ENCODE assay signal across 29 mouse cellular contexts in the genomic region with DNA sequence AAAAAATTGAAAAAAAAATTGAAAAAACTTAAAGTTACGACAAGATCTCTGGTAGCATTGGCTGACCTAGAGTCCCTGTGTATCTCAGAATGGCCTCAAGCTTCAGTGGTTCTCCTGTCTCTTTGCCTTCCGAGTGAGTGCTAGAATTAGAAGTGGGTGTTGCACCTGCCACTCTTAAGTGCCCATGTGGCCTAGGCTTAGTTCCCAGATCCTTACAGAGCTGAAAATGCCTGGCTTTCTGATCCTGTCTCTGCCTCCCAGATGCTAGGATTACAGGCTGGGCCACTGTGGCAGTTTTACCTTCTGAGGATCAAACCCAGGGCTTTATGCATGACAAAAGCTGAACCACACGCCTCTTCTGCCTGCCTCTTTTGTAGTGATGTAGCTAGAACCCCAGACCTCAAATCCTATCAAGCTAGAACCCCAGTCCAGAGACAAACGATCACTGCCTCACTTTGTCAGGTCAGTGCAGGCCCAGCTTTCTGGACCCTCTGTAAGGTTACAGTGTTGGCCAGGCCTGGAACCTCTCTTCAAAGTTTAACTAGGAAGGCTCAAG. TPM values are rescaled to one million over a fixed set of nuclear protein-coding genes. Genes with fewer than 3 reads are reported as not detected.
DNase-seq lines count a peak whose midpoint lies in the region; ATAC-seq and TF ChIP-seq lines count a peak whose summit lies in the region.
"Had no signal": no experiment of that assay in that cellular context is flagged by ENCODE, and none has a peak within 500 bp of the region (broad histone marks: within the 10 kb centered on the region; RNA-seq: fewer than 3 reads in every experiment).

No protein-coding gene starts in this region.

- WGBS in heart, embryonic 12.5 days = 74% methylated on average over 4 of the region's 4 CpGs
- 81% methylated on average over 4 of the region's 4 CpGs for WGBS in heart, adult 2 months

- intact Hi-C loops in gastrocnemius, adult 2 months (cut with DNase I) = loop anchor here (2.0 kb wide), 1 partner anchor 19 kb away; no protein-coding TSS in a partner anchor
- intact Hi-C loops in heart, adult 2 months (cut with DNase I) = no loop called here

- H3K27ac ChIP-seq in gastrocnemius, adult 2 months = peak overlapping the region; percentile 64
- H3K27ac ChIP-seq in heart, embryonic 12.5 days (ENCODE audit: poor library complexity, severe bottlenecking) = no peak overlapping the region
- no peak overlapping the region for H3K27ac ChIP-seq in heart, adult 2 months
- H3K27ac ChIP-seq in MEL (ENCODE audit: control insufficient read depth, low read depth, low read length) = no peak overlapping the region
- H3K27ac ChIP-seq: embryonic facial prominence, embryonic 13.5 days; embryonic facial prominence, embryonic 15.5 days; forebrain, embryonic 12.5 days had no signal

- TF ChIP-seq RAD21 in MEL (IDR thresholded peaks at IDR 0.05; ENCODE audit: low read depth, low read length) = no peak

- TF ChIP-seq CTCF in gastrocnemius, adult 2 months (IDR thresholded peaks at IDR 0.05) = no peak
- TF ChIP-seq CTCF in heart, adult 2 months (IDR thresholded peaks at IDR 0.05) = no peak
- TF ChIP-seq CTCF in MEL (IDR thresholded peaks at IDR 0.05 in 2 of 3, conservative IDR thresholded peaks at IDR 0.05 in 1 of 3; ENCODE audit: control insufficient read depth in 1 of 3, insufficient read depth in 1 of 3, low read depth in 2 of 3, low read length in 3 of 3, poor library complexity in 1 of 3, severe bottlenecking in 1 of 3) = no peak

- no peak for TF ChIP-seq EP300 in heart, adult 2 months (IDR thresholded peaks at IDR 0.05; ENCODE audit: insufficient read depth, low read depth, low read length)
- no peak for TF ChIP-seq EP300 in MEL (IDR thresholded peaks at IDR 0.05; ENCODE audit: low read depth in 1 of 2, low read length in 2 of 2)

- H3K4me2 ChIP-seq in heart, embryonic 12.5 days = no peak overlapping the region
- H3K4me2 ChIP-seq: embryonic facial prominence, embryonic 13.5 days; embryonic facial prominence, embryonic 15.5 days; forebrain, embryonic 12.5 days had no signal

- H3K36me3 ChIP-seq in heart, embryonic 12.5 days = peaks cover 38% of the 10 kb centered on the region
- no peaks in the 10 kb centered on the region for H3K36me3 ChIP-seq in heart, adult 2 months (ENCODE audit: control insufficient read depth, insufficient read depth, low read length)
- H3K36me3 ChIP-seq in MEL (ENCODE audit: control insufficient read depth in 1 of 2, insufficient read depth in 2 of 2, low read length in 2 of 2) = peaks cover 0 to 7% of the 10 kb centered on the region in 2 experiments; a peak in 2 of 4 replicates

- peak; percentile 6 for DNase-seq in cerebellum, adult 11 months
- DNase-seq in cerebellum, adult 8-10 months = no peak
- DNase-seq in gastrocnemius, adult 2 months = peak; percentile 26
- DNase-seq in gastrocnemius, postnatal 25 days = no peak
- no peak for DNase-seq in heart, adult 2 months
- no peak for DNase-seq in MEL (ENCODE audit: low read depth, low spot score)
- DNase-seq in testis, postnatal 10 days (ENCODE audit: low spot score) = no peak
- DNase-seq: adrenal gland, adult 2 months; adrenal gland, postnatal 10 days; adrenal gland, postnatal 25 days; B cell, adult 2 months; cerebellum, adult 11-12 months; cerebellum, adult 2 months; cerebellum, postnatal 14 days; embryo, embryonic 11 days had no signal

- H3K4me3 ChIP-seq in gastrocnemius, adult 2 months = no peak overlapping the region
- no peak overlapping the region for H3K4me3 ChIP-seq in heart, embryonic 12.5 days
- no peak overlapping the region for H3K4me3 ChIP-seq in heart, adult 2 months
- H3K4me3 ChIP-seq in MEL (ENCODE audit: control insufficient read depth in 1 of 2, insufficient read depth in 1 of 2, low read depth in 2 of 2, low read length in 2 of 2) = no peak overlapping the region
- H3K4me3 ChIP-seq: embryonic facial prominence, embryonic 13.5 days; embryonic facial prominence, embryonic 15.5 days; erythroblast, embryonic 14.5 days; forebrain, embryonic 10.5 days; forebrain, embryonic 12.5 days had no signal

- 0 out of 2 replicates have a peak overlapping the region, but pooled peaks have one; percentile 9 for H3K9ac ChIP-seq in heart, embryonic 12.5 days
- no peak overlapping the region for H3K9ac ChIP-seq in heart, adult 2 months (ENCODE audit: low read depth, low read length)
- H3K9ac ChIP-seq in MEL (ENCODE audit: control insufficient read depth, low read depth, low read length, poor library complexity, severe bottlenecking) = no peak overlapping the region
- H3K9ac ChIP-seq: embryonic facial prominence, embryonic 13.5 days; embryonic facial prominence, embryonic 15.5 days; forebrain, embryonic 12.5 days had no signal

- H3K4me1 ChIP-seq in heart, embryonic 12.5 days (replicated peaks) = peaks cover 36% of the 10 kb centered on the region
- no peaks in the 10 kb centered on the region; the same call in 1 of the 2 replicates for H3K4me1 ChIP-seq in heart, adult 2 months (ENCODE audit: control insufficient read depth, insufficient read depth, low read length)
- H3K4me1 ChIP-seq in MEL (ENCODE audit: control insufficient read depth in 1 of 2, insufficient read depth in 2 of 2, low read length in 2 of 2) = peaks cover 0 to 11% of the 10 kb centered on the region in 2 experiments; a peak in 2 of 4 replicates

- no peaks in the 10 kb centered on the region for H3K79me2 ChIP-seq in heart, adult 2 months (replicated peaks; ENCODE audit: control insufficient read depth, insufficient read depth, low read length)
- no peaks in the 10 kb centered on the region for H3K79me2 ChIP-seq in MEL (ENCODE audit: control insufficient read depth, insufficient read depth, low read length, poor library complexity)

- ATAC-seq in heart, embryonic 12.5 days (ENCODE audit: insufficient number of reproducible peaks, low FRiP score) = no peak
- ATAC-seq: CD4-positive, CD25-positive, alpha-beta regulatory T cell, adult 4 months; forebrain, embryonic 14.5 days; forebrain, embryonic 16.5 days had no signal

- H3K27me3 ChIP-seq in heart, embryonic 12.5 days (replicated peaks) = no peaks in the 10 kb centered on the region
- H3K27me3 ChIP-seq in heart, adult 2 months (ENCODE audit: control insufficient read depth, insufficient read depth, low read length) = no peaks in the 10 kb centered on the region
- no peaks in the 10 kb centered on the region for H3K27me3 ChIP-seq in MEL (ENCODE audit: control insufficient read depth in 1 of 2, insufficient read depth in 2 of 2, low read length in 2 of 2)
- H3K27me3 ChIP-seq: CH12.LX; embryonic facial prominence, embryonic 13.5 days; embryonic facial prominence, embryonic 15.5 days; forebrain, embryonic 12.5 days had no signal

- H3K9me3 ChIP-seq in heart, embryonic 12.5 days (replicated peaks) = no peaks in the 10 kb centered on the region
- H3K9me3 ChIP-seq in MEL (replicated peaks; ENCODE audit: insufficient read depth, low read length) = no peaks in the 10 kb centered on the region
- H3K9me3 ChIP-seq: embryonic facial prominence, embryonic 13.5 days; embryonic facial prominence, embryonic 15.5 days; forebrain, embryonic 10.5 days; forebrain, embryonic 12.5 days; G1E had no signal

- no peak for TF ChIP-seq POLR2A in heart, adult 2 months (IDR thresholded peaks at IDR 0.05; ENCODE audit: insufficient read depth, low read depth, low read length)
- TF ChIP-seq POLR2A in MEL (IDR thresholded peaks at IDR 0.05; ENCODE audit: control insufficient read depth in 1 of 2, insufficient read depth in 1 of 2, low read depth in 1 of 2, low read length in 2 of 2, poor library complexity in 1 of 2) = no peak

TF ChIP-seq in MEL, 35 proteins besides CTCF, POLR2A, EP300 and RAD21:
- TF ChIP-seq SMC3 (IDR thresholded peaks at IDR 0.05; ENCODE audit: low read depth, low read length) = no peak
- TF ChIP-seq ZNF384 (IDR thresholded peaks at IDR 0.05; ENCODE audit: low read depth, low read length) = 0 out of 2 replicates have a peak, but pooled peaks have one; percentile 34

RNA-seq across cellular contexts. Expression of gene Crocc, which starts 3.8 kb away (rescaled TPM):
- 1 to 10 TPM; 1.7 to 2.0 TPM for total RNA-seq in gastrocnemius, adult 2 months (2021)
- total RNA-seq in gastrocnemius, postnatal 25 days (2021) = 1 to 10 TPM; 1.8 to 2.4 TPM
- polyA plus RNA-seq in heart, embryonic 12.5 days (2016; fragmentation: Nextera tagmentation; extraction: Ambion mirVana) = 6.3 and 6.7 TPM in 2 replicates
- 1 to 10 TPM; 4.6 to 4.9 TPM for total RNA-seq in heart, adult 2 months (2021)
- 5.1 and 8.1 TPM in 2 replicates for polyA plus RNA-seq in heart, adult 2 months (2012; rRNA removed)
- total RNA-seq in MEL (2012; rRNA removed) = 0.77 and 0.92 TPM in 2 replicates
- polyA plus RNA-seq in MEL (2012; ENCODE audit: insufficient read depth in 1 of 2, insufficient read length in 2 of 2, low read depth in 1 of 2, low replicate concordance in 2 of 2, missing spikeins in 1 of 2) = 1 to 10 TPM in 1 of 2 experiments, not detected in 1; 3.6 TPM

RNA-seq across cellular contexts. Expression of gene Necap2, which starts 14.0 kb away (rescaled TPM):
- 10 to 100 TPM; 13.1 to 16.5 TPM for total RNA-seq in gastrocnemius, adult 2 months (2021)
- total RNA-seq in gastrocnemius, postnatal 25 days (2021) = 10 to 100 TPM; 12.6 to 14.5 TPM
- 43.2 and 44.3 TPM in 2 replicates for polyA plus RNA-seq in heart, embryonic 12.5 days (2016; fragmentation: Nextera tagmentation; extraction: Ambion mirVana)
- 10 to 100 TPM; 13.9 to 14.9 TPM for total RNA-seq in heart, adult 2 months (2021)
- polyA plus RNA-seq in heart, adult 2 months (2012; rRNA removed) = 21.2 and 24.5 TPM in 2 replicates
- 45.1 and 57.4 TPM in 2 replicates for total RNA-seq in MEL (2012; rRNA removed)
- polyA plus RNA-seq in MEL (2012; ENCODE audit: insufficient read depth in 1 of 2, insufficient read length in 2 of 2, low read depth in 1 of 2, low replicate concordance in 2 of 2, missing spikeins in 1 of 2) = 10 to 100 TPM in 1 of 2 experiments, not detected in 1; 75.6 TPM

RNA-seq across cellular contexts. Expression of gene Spata21, which starts 24.0 kb away (rescaled TPM):
- total RNA-seq in gastrocnemius, adult 2 months (2021) = not detected
- total RNA-seq in gastrocnemius, postnatal 25 days (2021) = not detected
- not detected in 2 replicates for polyA plus RNA-seq in heart, embryonic 12.5 days (2016; fragmentation: Nextera tagmentation; extraction: Ambion mirVana)
- total RNA-seq in heart, adult 2 months (2021) = not detected
- polyA plus RNA-seq in heart, adult 2 months (2012; rRNA removed) = 0.16 and 0.20 TPM in 2 replicates
- total RNA-seq in MEL (2012; rRNA removed) = not detected in 2 replicates
- not detected for polyA plus RNA-seq in MEL (2012; ENCODE audit: insufficient read depth in 1 of 2, insufficient read length in 2 of 2, low read depth in 1 of 2, low replicate concordance in 2 of 2, missing spikeins in 1 of 2)
- total RNA-seq: adrenal gland, adult 2 months; adrenal gland, postnatal 10 days; adrenal gland, postnatal 25 days; CH12.LX; common myeloid progenitor, adult 5-6 weeks; G1E had no signal
- polyA plus RNA-seq: adrenal gland, adult 2 months; brain, embryonic 14.5 days; embryonic facial prominence, embryonic 11.5 days; erythroblast, embryonic 14.5 days; G1E had no signal

RNA-seq across cellular contexts. Expression of gene Mfap2, which starts 54.0 kb away (rescaled TPM):
- 1 to 10 TPM; 1.5 to 4.7 TPM for total RNA-seq in gastrocnemius, adult 2 months (2021)
- total RNA-seq in gastrocnemius, postnatal 25 days (2021) = 10 to 100 TPM; 11.9 to 13.3 TPM
- polyA plus RNA-seq in heart, embryonic 12.5 days (2016; fragmentation: Nextera tagmentation; extraction: Ambion mirVana) = 245 and 246 TPM in 2 replicates
- total RNA-seq in heart, adult 2 months (2021) = 1 to 10 TPM; 3.1 TPM
- polyA plus RNA-seq in heart, adult 2 months (2012; rRNA removed) = 12.2 and 17.6 TPM in 2 replicates
- not detected in 2 replicates for total RNA-seq in MEL (2012; rRNA removed)
- polyA plus RNA-seq in MEL (2012; ENCODE audit: insufficient read depth in 1 of 2, insufficient read length in 2 of 2, low read depth in 1 of 2, low replicate concordance in 2 of 2, missing spikeins in 1 of 2) = not detected
- total RNA-seq: CH12.LX; common myeloid progenitor, adult 5-6 weeks; G1E had no signal
- polyA plus RNA-seq: CD4-positive, CD25-positive, alpha-beta regulatory T cell, adult 4 months; G1E had no signal

Comparison
In these comparisons a context has a peak if more than half of its experiments do, and no peak if none do; other contexts are left out.
1. DNase-seq: peak in cerebellum, adult 11 months (single experiment) and gastrocnemius, adult 2 months (single experiment); none in cerebellum, adult 8-10 months (single experiment), gastrocnemius, postnatal 25 days (single experiment), heart, adult 2 months (0 of 2), MEL (single experiment) and testis, postnatal 10 days (single experiment).